Mouse (Mus musculus) small intestine, adult 2 months (tissue): Measurements from ENCODE around the gene Tspan13.

Source experiments
- CTCF ChIP-seq: fragments of 200-500 bp; IDR thresholded peaks from 2 replicates; pipeline ENCODE4 v1.5.1; 2012; ENCODE audit warnings: low read depth, mild to moderate bottlenecking, control low read depth, inconsistent platforms, low read length, moderate library complexity, mixed read lengths; ENCODE audit not compliant: insufficient replicate concordance, insufficient read length; ENCODE audit errors: extremely low read depth
- POLR2A ChIP-seq: fragments of 200-500 bp; IDR thresholded peaks from 2 replicates; pipeline ENCODE4 v1.6.1; 2012; ENCODE audit warnings: low read depth, mild to moderate bottlenecking, control low read depth, inconsistent platforms, low read length, moderate library complexity

DNA sequence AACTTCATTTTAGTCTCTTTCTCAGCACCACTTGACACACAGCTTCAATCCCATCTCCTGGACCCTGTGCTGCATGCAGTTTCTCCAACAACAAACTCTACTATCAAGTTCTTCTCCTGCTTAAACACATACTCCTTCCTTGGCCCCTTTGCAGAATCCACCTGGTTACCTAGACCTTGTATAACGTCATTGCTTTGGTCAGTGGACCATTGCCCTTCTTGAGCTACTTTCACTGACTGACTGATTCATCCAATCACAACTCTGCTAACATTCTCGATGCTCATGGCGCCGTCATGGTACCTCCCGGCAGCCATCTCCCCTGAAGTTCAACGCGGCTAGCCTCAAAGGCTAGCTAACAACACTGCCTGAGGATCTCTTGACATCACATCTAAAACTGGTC lies 6.2 kb downstream of the Tspan13 start:
- TF ChIP-seq POLR2A (no peak), CTCF (no peak)
